Mouse (Mus musculus): ENCODE data around the gene Cenpf. TPM values are rescaled to one million over a fixed set of nuclear protein-coding genes. Genes with fewer than 3 reads are reported as not detected.
A peak's percentile ranks its signal among the peaks of the same experiment; 100 is the strongest.

The Cenpf gene
- 5.0 and 6.0 TPM in 2 replicates for polyA plus RNA-seq (2012; rRNA removed)

DNA sequence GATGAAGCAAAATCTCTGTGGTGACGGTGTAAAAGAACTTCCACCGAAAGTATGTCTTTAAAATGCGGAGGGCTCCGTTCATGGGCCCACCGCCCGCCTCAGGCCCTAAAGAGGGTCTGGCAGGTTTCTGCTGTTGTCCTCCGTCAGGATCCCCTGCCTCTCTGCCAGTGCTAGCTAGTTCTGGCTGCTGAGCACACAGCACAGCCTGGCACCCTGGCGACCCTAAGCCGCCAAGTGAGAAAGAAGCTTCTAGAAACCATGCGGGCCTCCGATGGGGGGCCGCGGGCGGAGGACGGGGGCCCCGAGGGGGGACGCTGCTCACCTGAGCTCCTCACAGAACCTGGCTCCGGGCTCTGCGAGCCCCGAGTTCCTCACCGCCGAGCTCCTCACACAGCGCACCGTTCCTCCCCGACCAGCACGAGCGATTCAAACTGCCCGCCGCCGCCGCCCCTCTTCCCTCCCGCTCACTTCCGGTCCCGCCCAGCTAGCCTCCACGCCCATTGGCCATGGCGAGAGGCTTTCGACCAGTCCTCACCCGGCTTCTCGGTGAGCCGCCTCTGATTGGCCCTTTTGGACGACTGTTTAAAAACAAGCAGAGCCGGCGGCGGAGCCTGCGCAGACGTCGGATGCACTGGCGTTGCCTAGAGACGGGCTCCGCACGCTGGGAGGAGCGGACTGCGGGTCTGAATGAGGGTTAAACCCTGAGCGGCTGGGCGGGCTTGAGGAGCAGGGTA is at the start of gene Cenpf:
TSS of gene Cenpf (minus strand) at position 433 of the 734 bp plus-strand sequence.
- WGBS: under 1% methylated on average over 55 of the region's 55 CpGs
- peak; percentile 95 for DNase-seq (ENCODE audit: low read depth, low spot score)

DNA sequence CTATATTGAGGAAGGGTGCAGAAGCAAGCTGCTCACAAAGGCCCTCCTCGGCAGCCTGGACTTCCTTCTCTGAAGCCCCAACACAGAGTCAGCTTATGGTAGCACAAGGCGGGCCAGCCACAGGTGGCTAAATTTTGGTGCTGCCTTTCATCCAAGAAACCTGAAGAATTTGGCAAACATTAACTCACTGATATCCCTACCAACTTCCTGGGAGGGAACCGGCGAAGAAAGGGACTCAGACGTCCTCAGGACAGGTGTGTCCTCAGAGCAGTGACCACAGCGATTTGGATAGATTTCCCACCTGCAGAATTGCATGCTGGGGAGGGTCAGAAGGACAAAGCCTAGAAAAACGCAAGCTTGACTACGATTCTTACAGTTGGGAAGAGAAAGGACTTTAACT is 44.3 kb upstream of the Cenpf start:
- WGBS: 27% methylated on average over 8 of the region's 8 CpGs

DNA sequence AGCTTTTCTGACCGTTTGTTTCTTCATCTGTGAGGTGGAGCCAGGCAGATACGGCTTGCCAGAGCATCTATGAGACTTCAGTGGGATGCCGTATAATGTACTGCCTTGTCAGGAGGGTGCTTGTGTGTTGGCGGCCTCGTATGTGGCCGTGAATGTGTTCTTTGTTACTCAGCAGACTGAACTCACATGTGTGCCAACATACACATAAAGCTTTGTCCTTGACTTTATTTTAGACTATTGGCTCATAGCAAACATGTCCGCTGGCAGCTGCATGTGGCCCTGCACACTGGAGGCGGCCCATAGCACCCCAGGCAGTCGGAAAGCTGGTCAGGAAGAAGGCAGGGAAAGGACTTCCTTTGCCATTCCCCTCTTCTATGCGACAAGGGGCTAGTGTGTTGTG is 43.8 kb upstream of the Cenpf start:
- WGBS: 40% methylated on average over 10 of the region's 10 CpGs
- DNase-seq (ENCODE audit: low read depth, low spot score): no peak

More for the DNA sequence above, 44.3 kb upstream of the Cenpf start:
- DNase-seq (ENCODE audit: low read depth, low spot score): no peak

GRCm38 (mm10) chr1:189729141-189729815 is 41.4 kb upstream of the Cenpf start:
- DNase-seq (ENCODE audit: low read depth, low spot score): no peak
- WGBS: 44% methylated on average over 17 of the region's 17 CpGs

GRCm38 (mm10) chr1:189728784-189729115 is 40.9 kb upstream of the Cenpf start:
- 6% methylated on average over 15 of the region's 15 CpGs for WGBS
- no peak for DNase-seq (ENCODE audit: low read depth, low spot score)

- DNase-seq (ENCODE audit: low read depth, low spot score): no peak
- WGBS: under 1% methylated on average over 94 of the region's 98 CpGs
Measured at GRCm38 (mm10) chr1:189727884-189728783, 40.2 kb upstream of the Cenpf start, which contains the start of gene Ptpn14. TSS of gene Ptpn14 (plus strand) at chr1:189728268.

GRCm38 (mm10) chr1:189727346-189727883 is 39.5 kb upstream of the Cenpf start:
- no peak for DNase-seq (ENCODE audit: low read depth, low spot score)

GRCm38 (mm10) chr1:189726121-189726520 is 38.2 kb upstream of the Cenpf start:
- WGBS: 84% methylated on average over 4 of the region's 4 CpGs
- DNase-seq (ENCODE audit: low read depth, low spot score): no peak

More at GRCm38 (mm10) chr1:189727346-189727883, 39.5 kb upstream of the Cenpf start:
- 2% methylated on average over 22 of the region's 22 CpGs for WGBS

GRCm38 (mm10) chr1:189718600-189718999 is 30.7 kb upstream of the Cenpf start:
- no peak for DNase-seq (ENCODE audit: low read depth, low spot score)
- 60% methylated on average over 5 of the region's 5 CpGs for WGBS

GRCm38 (mm10) chr1:189717546-189717945 is 29.7 kb upstream of the Cenpf start:
- no peak for DNase-seq (ENCODE audit: low read depth, low spot score)
- WGBS: 88% methylated on average over 11 of the region's 11 CpGs

DNA sequence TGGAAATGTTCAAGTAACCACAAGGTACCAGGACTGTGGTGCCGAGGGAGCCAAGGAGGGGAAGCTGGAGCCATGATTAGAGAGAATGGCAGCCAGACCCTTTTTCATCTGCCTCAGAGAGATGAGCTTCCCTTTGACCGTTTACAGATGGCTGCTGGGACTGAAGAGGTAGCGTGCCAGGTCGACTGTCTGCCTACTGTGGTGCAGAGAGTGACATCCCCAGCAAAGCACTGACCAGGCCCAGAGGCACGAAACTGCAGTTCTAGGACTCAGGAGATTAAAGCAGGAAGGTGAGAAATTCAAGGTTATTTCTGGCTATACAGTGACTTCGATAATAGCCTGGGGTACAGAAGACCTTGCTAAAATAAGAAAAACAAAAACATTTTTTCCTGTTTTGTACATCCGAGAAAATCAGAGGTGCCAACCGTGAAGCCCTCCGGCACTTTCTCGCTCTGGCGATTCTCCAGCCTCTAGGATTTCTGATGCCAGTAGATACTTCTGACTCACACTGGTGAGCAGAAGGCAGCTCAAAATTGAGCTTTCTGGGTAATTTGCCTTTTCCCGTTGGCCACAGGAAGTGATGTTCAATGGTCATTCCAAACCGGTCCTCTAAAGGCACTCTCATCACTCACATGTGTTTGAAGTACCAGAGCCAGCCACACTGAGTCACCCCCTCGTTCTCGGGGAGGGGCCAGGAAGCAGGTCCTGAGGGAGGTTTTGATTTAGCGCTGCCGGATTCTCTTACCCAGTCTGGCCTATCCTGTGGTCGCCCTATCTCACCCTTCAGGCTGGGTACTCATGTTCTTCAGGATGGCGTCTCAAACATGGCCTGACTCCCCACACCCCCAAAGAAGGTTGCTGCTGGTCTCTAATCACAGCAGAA is 28.3 kb upstream of the Cenpf start:
- no peak for DNase-seq (ENCODE audit: low read depth, low spot score)
- 62% methylated on average over 19 of the region's 19 CpGs for WGBS

DNA sequence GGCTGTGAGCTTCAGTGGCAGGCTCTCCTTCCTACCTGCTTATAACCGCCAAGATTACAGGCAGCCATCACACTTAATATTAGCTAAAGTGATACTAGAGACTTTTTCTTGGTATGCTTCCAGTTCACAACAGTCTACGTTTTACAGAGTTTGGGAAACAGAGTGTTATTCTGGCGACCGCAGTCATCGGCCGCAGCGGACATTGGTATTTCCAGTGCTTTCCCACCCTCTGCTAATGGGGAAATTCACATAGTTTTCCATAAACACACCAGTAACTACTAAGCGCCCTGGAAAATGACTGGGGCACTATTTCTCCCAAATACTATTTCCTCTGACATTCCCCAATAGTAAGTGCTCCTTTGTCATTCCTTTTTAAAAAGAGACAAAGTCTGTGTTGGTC is 21.1 kb upstream of the Cenpf start:
- DNase-seq (ENCODE audit: low read depth, low spot score): no peak
- WGBS: 66% methylated on average over 8 of the region's 8 CpGs

DNA sequence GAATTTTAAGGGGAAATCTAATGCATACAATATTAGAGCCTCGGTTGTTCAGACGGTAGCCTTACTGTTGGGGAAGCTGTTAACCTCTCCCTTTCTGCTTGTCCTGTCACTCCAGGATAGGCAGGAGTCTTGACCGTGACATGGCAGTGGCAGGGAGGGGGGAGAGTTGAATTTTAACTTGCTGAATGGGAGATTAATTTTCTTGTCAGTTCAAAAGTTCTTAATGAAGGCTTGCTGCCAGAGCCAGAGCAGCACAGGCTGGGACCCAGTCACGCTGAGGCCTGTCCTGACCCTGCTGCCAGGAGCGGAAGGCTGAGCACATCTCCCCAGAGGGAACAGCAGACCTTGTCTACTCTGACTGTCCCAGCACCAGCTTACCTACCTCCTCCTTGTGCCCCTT is 19.5 kb upstream of the Cenpf start:
- WGBS: 51% methylated on average over 5 of the region's 5 CpGs
- DNase-seq (ENCODE audit: low read depth, low spot score): no peak

DNA sequence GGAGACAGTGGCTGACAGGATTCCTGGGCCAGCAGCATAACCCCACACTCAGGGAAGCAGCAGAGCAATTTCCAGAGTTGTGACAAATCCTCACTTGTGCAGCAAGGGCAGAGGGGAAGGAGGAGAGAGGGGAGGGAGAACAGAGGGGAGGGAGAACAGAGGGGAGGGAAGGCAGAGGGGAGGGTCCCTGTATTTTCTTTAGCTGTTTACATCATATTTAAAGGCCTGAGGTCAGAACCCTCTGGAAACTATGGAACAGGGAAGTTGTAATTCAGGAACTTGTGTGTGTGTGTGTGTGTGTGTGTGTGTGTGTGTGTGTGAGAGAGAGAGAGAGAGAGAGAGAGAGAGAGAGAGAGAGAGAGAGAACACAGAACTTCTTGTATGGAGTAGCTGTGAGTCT is 19.1 kb upstream of the Cenpf start:
- no peak for DNase-seq (ENCODE audit: low read depth, low spot score)

DNA sequence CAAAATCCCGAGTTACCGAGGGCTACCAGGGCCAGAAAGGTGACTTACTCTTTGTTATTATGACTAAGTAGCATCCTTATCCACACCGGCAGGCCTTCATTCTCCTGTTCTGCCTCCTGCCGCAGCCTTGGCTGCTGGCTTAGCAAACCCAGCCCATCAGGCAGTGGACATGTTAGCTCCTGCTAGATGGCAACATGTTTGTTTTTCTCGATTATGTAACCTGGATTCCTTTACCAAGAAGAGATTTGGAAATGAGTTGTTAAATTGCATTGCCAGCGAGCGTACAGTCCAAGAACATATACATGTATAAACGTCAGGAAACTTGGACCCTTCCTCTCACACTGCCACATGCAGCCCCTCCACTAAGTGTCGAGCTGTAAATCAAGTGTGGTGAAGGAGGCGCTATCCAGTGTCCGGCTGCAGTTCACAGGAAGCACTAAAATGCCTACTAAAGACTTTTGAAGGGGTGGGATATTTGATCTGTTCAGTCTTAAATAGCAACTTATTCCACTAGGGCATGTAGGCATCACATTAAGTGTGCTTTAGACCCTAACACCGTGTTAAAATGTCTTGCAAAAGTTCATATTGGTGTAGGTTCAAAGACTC is 18.3 kb upstream of the Cenpf start:
- WGBS: 68% methylated on average over 12 of the region's 12 CpGs
- no peak for DNase-seq (ENCODE audit: low read depth, low spot score)

GRCm38 (mm10) chr1:189703591-189703990 is 15.7 kb upstream of the Cenpf start:
- 72% methylated on average over 7 of the region's 7 CpGs for WGBS
- no peak for DNase-seq (ENCODE audit: low read depth, low spot score)

DNA sequence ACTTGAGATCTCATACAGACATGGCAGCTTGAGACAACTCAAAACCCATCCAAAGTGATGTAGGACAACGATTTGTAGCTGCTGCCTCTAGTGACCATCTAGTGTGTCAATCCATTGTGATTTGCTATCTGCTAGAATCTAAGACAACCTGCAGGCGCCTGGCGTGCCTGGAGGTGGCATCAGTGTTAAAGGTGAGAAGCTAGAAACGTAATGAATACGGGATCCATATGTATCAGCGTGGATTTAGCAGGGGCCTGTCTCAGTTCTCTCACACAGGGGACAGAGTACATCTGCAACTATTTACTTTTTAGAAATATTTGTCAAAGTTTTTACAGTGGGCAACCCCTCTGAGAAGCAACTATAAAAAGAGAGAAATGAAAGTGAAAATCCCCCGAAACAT is 15.3 kb upstream of the Cenpf start:
- WGBS: 33% methylated on average over 7 of the region's 7 CpGs
- no peak for DNase-seq (ENCODE audit: low read depth, low spot score)

DNA sequence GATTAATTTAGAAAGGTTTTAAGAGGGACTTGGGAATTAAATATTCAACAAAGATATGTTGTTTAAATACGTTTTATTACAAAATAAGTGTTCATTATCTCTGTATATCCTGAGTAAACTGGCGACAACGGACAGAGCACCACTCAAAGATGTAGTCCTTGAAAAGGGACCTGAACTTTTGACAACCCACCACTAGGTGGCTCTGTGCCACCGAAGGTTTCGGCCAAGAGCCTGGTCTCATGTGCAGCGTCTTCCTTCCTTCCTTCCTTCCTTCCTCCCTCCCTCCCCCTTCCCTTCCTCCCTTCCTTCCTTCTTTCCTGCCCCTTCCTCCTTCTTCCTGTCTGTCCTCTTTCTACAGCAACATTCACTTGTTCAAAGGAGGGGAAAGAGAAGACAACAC is 13.1 kb upstream of the Cenpf start:
- under 1% methylated on average over 6 of the region's 6 CpGs for WGBS
- no peak for DNase-seq (ENCODE audit: low read depth, low spot score)

GRCm38 (mm10) chr1:189700186-189700585 is 12.3 kb upstream of the Cenpf start:
- DNase-seq (ENCODE audit: low read depth, low spot score): no peak
- WGBS: 77% methylated on average over 6 of the region's 6 CpGs

Data from large intestine, adult 2 months (tissue).